Mouse (Mus musculus) C2C12 (cell line): Measurements from ENCODE around the gene Coro2b.

ENCODE experiments used
- CEBPB ChIP-seq: IDR thresholded peaks from one replicate; pipeline ENCODE4 v1.6.1; 2011; ENCODE audit warnings: low read depth, mild to moderate bottlenecking, control low read depth, moderate library complexity
- CTCF ChIP-seq: IDR thresholded peaks from one replicate; pipeline ENCODE4 v1.5.1; 2011; ENCODE audit not compliant: control insufficient read depth, insufficient read depth, insufficient read length

DNA sequence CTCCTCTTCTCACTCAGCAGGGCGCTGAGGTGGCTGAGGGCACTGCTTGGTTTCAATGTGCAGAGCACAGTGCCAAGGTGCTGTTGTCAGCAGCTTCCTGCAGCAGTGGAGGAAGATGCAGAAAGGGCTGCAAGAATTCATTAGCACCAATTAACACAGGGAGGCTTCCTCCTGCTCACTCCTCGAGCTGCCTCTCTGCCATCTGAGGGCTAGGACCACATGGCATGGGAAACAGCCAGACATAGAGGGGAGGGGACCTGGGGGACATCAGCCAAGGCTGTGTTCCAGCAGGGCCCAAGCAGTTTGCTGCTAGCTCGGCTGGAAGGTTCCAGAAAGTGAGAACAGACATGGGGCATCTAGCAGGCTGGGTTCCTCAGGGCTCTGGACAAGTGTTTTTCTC lies 10.6 kb upstream of the Coro2b start:
- TF ChIP-seq CTCF, result no peak
- TF ChIP-seq CEBPB, result no peak
